Mouse (Mus musculus): ENCODE measurements at regions not wholly inside any gene's neighbourhood (a gene's known extent, or its start where the extent isn't known, plus 50 kb on each side); places are given as distances from the start of the nearest gene placed in this dataset.

DNA sequence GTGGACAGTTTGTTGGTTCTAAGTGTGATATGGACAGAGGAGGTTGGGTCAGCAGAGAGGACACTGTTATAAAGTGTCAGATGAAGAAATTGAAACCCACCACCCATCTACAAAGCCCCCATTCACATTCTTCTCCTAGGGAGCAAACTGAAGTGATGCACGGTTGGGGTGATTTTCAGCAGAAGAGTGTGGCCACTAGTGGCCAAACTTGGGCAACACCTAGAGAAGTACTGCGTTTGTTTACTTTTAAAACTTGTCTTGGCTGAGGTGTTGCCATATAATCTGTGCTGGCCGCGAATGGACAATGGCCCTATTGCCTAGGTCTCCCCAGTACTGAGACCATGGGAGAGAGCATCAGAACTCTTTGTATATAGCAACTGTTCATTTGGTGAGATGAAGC, 150.8 kb upstream of the Cox10 start:
- DNase-seq (ENCODE audit: low spot score in 2 of 2), result no peak

DNA sequence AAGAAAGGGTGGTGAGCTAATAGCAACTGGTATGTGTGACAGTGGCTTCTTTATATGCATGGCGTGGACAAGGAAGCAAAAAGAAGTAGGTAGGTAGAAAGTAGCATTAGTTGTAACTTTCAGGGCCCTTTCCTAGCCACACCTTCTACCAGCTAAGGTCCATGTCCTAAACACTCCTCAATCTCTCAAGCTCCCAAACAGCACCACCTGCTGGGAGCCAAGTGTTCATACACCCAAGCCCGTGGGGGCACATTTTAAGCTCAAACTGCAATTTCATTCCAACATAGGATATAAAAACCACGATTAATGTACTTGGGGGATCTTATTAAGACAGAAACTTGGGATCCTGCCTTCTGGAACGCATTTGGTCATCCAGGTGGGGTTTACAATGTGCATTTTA, 141.6 kb upstream of the Cox10 start:
- DNase-seq (ENCODE audit: low spot score in 2 of 2), result no peak

DNA sequence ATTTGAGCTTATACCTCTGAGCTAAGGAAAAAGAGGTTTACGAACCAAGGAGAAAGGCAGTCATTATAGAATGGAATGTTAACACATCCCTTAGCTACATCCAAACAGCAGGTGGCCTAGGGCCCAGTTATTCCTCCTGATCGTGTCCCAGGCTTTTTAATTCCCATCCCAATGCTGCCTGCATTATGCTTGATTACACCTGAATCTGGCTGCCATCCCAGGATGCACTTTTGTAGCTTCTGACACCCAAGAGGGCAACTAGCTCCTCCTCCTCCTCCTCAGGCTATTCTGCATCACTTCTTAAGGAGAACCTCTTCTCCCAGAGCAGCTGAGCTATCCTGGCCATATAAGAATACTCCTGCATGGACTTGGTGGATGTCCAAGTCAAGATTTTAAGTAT, 137.9 kb upstream of the Cox10 start:
- no peak for DNase-seq (ENCODE audit: low spot score in 2 of 2)

DNA sequence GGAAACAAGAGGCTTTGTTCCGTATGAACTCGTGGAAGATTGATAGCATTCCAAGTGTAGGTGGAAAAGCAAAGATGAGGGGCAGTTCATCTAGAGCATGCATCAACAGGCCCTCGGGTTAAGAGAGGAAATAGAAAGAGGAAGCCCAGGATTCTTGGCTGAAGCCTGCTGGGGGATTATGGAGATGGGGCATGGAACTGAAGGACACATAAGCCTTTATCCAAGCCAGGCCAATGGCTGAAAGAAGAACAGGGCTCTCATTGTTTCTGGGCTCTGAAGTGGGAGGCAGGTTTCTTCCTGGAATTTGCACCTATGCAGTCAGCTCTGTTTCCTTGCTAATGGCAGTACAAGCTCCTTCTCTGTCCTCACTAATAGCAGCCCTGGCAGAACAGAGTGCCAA, 131.6 kb upstream of the Cox10 start:
- no peak for DNase-seq (ENCODE audit: low spot score in 2 of 2)

DNA sequence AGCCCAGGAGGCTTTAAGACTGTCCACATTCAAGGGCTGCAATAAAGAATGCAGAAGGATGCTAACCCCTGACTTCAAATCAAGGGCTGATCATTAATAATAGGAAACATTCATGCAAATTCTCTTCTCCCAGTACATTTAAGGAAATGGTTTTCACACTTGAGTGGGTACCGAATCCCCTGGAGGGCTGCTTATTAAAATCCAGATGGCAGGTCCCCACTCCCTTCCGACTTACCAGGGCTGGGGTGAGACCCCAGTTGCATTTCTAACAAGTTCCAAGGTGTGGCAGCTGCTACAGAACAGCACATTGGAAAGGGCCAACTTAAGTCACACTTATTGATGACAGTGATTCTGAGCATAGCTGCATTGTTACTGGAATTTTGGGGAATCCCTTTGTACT, 129.0 kb upstream of the Cox10 start:
- DNase-seq (ENCODE audit: low spot score in 2 of 2), result no peak

DNA sequence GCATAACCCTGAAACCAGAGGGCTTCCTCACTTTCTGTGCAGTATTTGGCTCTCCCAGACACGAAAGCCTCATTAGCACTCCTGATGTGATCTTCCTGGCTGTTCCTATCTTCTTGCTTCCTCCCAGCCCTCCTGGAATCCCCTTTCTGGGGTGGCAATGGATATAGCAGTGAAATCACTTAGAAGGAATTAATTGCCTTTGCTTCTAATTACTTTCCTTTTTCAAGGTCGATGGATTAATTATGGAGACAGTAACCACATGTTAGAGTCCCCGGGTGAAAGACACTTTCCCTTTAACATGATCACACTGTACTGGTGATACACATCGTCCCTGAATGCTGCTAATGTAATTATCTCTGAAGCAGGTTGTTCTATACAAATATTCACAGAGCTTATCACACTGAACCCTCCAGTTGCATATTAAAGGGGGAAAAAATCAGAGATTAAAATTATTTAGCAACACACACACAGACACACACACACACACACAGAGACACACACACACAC, 128.1 kb upstream of the Cox10 start:
- DNase-seq (ENCODE audit: low spot score in 2 of 2), result no peak

DNA sequence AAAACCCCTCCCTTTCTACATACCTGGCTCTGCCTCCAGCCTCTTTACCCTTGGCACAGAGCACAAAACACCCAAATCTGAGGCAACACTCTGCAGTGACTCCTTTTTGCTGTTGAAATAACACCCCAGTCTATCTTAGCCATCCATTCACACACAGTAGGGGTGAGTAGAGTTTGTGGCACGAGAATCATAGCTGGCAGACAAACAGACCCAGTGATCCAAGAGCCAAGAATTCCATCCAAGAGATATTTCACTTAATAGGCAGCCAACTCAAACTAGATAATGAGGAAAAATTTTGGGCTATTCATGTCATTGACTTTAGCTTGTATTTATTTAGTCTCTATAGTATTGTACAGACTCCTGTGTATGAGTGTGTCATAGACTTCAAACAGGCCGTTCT, 126.9 kb upstream of the Cox10 start:
- DNase-seq (ENCODE audit: low spot score in 2 of 2), result no peak

DNA sequence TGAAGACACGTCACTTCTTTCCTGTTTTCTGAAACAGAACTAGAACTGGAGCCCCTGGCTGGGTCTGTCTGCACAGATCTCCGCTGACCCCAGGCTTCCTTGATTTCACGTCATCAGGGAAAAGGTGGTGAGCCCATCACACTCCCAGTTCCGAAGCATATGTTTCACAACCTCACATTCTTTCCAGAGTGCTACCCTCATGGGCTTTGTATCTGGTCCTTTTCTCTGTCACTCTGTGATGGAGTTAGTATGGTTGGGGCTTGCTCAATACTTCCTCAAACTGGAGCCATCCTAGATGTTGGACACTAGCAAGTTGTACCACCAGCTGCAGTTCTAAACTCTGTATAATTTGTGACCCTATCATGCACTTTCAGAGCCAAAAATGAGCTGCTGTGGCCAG, 125.8 kb upstream of the Cox10 start:
- no peak for DNase-seq (ENCODE audit: low spot score in 2 of 2)

DNA sequence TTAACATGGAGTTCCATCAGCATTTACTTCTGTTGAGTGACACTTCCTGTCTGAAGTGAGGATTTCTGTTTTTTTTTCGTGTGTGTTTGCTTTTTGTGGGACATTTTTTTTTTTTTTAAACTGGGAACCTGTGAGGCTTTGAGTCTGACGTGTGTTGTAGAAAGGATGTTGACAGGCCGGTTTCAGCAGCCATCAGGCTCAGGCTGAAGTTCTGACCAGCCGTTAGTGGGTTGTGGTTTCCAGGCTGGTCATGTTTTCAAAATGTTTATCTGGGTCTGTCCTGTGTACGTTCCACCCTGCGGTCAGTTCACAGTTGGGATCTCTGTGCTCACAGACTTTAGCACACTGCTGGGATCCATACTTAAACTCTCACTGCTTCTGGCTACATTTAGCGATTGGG, 125.0 kb upstream of the Cox10 start:
- DNase-seq (ENCODE audit: low spot score in 2 of 2), result no peak

DNA sequence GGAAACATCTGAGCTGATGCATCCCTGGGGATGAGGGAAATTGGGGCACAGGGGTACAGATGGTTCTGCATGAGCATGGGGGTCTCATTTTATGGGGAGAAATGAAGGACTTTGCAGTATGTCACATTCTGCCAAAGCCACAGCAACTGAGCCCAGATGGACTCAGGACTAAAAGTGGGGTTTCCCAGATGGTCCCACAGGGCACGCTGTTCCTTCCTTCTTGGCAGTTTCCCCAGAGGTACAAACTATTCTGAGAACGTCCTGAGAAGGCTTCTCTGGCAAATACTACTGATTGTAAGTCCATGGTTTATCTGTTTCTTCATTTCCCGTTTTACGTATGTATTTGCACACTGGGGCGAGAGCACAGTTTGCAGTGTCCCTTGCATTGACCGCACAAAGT, 121.6 kb upstream of the Cox10 start:
- DNase-seq (ENCODE audit: low spot score in 2 of 2), result no peak

DNA sequence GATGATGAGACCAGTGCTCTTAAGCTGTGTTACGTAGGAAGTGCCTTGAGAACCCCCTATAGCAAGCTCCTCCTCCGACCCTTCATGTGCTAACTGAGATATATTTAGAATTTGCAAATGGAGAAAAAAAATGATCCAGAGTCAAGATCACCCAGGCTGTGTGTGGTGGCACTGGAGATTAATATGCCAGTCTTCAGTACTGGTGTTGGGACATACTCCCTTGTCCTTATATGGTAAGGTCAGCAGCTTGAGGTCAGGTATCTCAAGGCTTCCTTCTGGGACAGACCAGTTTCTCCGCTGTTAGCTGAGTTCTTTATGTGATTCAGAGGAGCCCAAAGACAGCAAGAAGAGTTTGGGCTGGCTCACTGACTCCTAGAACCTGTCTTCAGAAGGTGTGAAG, 116.0 kb upstream of the Cox10 start:
- DNase-seq (ENCODE audit: low spot score in 2 of 2), result peak in 1 of 2 experiments; percentile 17

DNA sequence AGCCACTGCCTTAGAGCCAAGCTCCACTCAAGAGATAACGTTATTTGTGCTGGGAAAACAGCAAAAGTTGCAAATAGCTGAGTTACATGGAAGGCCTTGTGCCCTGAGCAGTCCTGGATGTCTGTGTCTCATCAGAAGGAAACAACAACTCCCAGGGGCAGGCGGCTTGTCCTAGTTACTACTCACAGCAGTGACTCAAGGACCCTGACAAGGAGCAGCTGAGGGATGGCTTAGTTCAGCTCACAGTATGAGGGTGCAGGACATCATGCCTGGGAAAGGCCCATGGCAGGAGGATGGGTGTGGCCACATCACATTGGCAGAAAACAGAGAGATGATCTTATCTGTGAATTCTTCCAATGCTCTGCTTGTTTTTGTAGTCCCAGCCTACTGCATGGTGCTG, 109.4 kb upstream of the Cox10 start:
- DNase-seq (ENCODE audit: low spot score in 2 of 2), result no peak

DNA sequence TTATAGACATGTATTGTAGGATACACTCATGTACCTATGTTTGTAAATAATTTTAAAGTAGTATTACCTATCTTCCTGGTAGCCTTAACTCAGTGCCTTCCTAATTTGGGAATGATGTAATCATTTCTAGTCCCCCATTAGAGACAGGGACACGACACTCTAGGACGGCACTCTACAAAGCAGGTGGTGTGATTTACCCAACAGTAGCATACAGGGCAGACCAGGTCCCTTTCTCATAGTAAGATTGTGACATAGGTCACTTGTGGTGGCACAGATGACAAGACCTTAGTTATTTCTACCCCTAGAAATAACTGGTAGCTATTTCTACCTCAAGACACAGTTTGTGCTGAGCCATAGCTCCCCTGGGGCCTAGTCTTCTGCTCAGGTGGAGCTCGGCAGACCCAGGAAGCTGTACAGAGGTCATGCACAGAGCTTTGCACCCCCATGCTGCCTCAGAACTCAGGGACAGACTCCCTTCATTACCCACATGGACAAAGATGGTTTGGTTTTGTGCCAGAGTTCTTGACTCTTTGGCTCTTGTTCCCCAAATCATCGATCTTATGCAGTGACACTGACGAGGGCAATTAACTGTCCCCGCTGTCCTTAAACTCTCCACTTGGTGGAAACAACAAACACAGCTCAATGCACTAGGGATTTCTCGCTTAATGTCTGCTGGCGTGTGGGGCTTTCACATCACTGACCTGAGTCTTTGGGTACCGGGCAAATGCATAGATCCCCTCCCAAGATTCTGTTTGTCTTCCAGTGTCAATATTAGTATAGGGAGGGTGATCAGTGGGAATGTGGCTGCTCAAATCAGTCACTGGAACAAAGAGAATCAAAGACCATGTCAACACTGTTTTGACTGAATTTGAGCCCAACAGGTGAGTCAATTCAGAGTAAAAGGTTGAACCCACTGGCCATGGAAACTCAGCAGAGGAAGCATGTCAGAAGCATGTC, 108.5 kb upstream of the Cox10 start:
- no peak for DNase-seq (ENCODE audit: low spot score in 2 of 2)

DNA sequence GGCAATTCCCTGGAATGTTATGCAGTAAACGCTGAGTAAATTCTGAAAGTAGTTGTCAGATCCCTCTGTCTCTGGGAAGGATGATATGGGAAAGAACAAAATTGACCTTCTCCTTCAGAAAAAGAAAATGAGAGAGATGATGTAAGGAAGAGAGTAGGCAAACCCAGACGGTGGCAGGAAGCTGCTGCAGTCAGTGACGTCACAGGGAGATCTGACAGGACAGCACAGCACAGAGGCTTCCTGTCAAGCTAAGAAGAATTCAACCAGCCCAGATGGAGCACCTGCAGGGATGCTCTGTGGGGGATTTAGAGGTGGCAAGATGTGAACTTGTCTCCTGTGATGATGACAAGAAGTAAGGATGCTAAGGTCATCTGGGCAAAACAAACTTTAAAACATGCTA, 107.7 kb upstream of the Cox10 start:
- DNase-seq (ENCODE audit: low spot score in 2 of 2), result no peak

DNA sequence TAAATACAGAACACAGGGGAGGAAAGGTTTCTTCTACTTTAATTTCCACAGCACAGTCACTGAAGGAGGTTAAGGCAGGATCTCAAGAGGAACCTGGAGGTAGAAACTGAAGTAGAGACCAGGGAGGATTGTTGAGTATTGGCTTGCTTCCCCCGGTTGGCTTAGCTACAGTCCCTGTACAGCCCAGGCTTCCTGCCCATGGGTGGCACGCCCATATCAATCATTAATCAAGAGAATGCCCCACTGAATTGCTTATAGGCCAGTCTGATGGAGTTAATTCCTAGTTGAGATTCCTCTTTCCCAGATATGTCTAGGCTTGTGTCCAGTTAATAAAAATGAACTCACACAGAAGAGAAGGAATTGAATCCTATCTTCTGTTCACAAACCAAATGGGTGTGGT, 107.3 kb upstream of the Cox10 start:
- no peak for DNase-seq (ENCODE audit: low spot score in 2 of 2)

DNA sequence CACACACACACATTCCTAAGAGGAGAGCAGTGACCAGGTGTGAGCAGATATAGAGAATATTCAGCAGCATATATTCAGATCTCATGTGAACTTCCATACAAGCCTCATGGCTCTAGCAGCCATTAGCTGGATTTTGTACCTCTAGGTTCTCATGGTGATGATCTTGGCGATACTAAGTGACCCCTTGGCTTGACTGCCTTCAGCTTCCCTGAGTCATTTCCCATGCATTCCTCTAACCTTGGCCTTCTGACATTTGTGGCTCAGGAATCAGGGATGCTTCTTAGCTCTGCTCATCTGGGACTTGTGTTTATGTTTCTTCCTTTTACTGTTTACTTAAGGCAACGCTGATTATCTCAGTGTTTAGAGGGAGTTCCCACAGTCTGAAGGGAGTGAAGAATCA, 100.8 kb upstream of the Cox10 start:
- DNase-seq (ENCODE audit: low spot score in 2 of 2), result no peak

DNA sequence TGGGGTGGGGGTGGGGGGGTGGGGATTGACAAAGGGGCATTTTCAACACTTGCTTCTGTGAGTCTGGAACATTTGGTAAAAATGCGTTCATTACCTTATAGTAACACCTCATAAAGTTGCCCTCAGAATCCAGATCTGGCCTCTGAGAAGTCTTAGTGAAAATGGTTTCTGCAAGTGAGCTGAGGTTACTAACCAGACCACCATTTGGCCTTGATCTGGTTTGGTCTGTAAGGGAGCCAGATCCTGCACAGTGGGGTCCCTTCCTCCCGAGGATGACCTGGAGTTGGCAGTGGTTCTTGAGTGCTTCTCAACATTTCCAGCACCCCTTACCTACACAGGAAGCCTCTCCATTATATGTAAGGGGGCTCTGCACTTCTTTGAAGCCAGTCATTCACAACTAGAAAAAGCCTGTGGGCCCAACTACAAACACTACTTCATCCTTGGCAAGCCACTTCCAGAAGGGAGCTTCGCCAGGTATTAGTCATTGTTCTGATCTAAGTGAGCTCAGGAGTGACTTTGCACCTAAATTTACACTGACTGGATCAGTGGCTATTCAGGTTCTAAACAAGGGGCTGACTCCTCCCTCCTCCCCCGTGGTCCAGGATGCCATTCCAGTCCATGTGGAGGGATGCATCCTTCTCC, 94.3 kb upstream of the Cox10 start:
- DNase-seq (ENCODE audit: low spot score in 2 of 2), result no peak

DNA sequence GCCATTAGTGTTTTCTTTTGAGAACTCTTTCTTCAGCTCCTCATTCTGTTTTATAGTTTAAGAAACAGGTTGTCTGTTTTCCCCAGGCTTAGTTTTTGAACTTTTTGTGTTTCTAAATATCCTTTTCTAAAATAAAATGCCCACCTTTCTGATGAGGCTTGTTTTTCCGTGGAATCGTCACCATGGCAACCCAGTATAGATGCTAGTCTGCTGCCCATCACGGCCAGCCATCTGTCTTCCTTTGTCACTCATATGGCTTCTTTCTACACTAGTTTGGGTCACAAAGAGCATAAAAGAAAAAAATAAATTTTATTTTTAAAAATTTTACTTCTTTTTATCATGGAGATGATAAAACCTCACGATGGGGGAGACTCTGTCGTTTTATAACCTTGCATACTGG, 93.7 kb upstream of the Cox10 start:
- DNase-seq (ENCODE audit: low spot score in 2 of 2), result no peak

DNA sequence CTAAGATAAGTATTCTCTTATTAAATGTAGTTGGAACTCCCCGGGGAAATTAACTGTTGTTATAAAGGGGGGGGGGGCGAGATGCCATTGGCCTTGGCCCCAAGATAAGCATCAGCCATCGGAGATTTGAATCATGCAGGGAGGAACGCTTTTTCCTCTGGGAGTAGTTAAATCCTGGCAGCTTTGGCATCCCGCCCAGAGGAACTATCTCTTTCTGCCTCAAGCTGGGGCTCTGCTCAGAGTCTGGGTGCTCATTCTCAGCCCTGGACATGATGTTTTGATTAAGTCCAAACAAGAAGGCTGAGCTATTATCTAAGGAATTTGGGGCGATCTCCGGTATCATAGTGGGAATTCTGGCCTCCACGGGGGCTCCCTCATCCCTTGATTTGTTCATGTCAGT, 89.4 kb upstream of the Cox10 start:
- peak; percentile 34 to 73 for DNase-seq (ENCODE audit: low spot score in 2 of 2)

DNA sequence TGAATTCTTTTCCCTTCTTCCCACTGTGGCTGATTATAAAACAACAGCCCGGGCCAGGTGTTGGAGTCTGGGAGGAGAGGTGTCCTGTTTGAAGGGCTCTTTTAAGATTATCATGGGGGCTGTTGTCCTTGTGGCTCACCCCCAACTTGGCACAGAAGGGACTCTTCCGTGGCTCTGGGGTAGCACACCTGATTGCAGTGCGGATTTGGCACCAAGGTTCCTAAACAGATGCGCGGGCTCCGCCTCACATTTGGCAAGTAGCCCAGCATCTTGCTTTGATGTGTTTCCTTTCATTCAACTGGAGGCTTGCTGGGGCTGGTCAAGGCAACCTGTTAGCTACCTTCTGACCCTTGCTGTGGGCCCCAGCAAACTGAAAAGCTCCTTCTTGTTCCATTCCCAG, 85.5 kb upstream of the Cox10 start:
- no peak for DNase-seq (ENCODE audit: low spot score in 2 of 2)

DNA sequence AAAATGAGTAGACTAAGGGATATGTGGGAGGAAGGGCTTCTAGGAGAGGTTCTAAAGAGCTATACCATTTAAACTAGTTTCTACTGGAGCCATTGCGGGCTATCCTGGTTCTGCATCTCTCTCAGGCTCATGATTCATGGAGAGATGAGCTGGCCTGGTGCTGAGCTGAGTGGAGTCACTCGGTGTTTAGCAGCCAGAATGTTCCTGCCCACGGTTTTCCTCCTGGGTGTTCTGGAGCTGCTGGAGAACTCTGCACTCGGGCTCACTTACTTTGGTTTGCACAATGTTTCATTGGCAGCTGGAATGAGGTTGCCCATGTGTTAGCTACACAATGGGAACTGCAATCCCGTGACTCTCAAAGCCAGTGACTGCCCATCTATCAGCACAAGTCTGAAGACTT, 79.0 kb upstream of the Cox10 start:
- no peak for DNase-seq (ENCODE audit: low spot score in 2 of 2)

DNA sequence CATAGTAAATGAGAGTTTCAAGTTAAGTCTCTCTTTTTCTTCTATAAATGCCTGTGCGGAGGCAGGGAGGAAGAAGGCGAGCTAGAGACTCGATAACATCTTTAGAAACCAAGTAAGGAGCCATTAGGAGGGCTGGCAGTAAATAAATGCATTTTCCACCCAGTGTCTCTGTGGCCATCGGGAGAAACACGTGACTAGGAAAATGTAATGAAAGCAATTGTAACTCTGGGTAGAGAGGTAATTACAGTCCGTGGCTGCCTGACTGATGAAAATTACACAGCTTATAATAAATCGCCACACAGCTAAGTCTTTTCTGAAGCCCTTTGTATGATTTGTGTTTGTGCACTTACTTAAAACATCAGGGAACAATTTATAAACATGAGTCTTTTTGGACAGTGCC, 77.4 kb upstream of the Cox10 start:
- no peak for DNase-seq (ENCODE audit: low spot score in 2 of 2)

DNA sequence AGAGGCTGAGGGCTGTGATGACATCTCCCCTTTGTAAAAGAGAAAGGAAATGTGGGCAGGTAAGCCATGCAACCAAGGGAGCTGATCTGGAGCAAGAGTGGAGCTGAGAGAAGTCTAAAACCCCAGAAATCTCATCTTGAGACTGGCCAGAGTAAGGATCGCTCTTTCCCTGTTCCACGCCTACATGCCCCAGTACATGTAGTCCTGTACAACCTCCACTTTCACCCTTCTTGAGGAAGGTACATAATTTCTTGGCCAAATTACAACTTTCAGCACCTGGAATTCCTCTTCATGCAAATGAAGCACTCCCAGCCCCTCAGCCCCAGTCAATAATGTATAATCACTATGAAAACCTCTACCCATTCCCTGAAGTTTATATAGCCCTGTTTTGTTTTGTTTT, 60.2 kb upstream of the Cox10 start:
- no peak for DNase-seq (ENCODE audit: low spot score in 2 of 2)
